Mouse (Mus musculus) right cerebral cortex, postnatal 36 days (tissue): ENCODE results near the gene Irf3.
"Not testable (repeated sequence)": the region's sequence is repeated elsewhere in the genome, so short reads cannot be mapped to it uniquely, and the experiment has no call there.

Source experiments
- DNase-seq, 2 experiments: peaks; one replicate each; pipeline ENCODE4 v3.0.0; 2022; ENCODE audit warnings: low spot score in 2 of 2, mixed read lengths in 1 of 2

Gene Irf3

DNA sequence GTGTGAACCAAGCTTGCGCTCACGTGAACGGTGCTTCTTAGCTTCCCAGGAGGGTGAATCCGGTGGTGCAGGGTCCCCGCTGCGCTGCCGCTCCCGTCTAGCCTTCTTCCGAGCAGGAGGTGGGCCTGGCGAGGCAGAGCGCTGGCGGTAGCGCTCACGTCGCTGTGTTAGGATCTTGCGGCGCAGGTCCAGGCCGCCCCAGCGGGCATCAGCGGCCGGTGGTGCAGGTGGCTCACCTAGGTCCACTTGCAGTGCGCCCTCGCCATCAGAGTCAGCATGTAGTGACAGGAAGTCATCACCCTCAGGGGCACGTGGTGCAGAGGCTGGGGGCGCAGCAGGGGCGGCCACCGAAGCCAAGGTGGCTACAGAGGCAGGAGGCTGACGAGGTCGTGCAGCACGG, 10.4 kb downstream of the Irf3 start:
- DNase-seq, result no peak

DNA sequence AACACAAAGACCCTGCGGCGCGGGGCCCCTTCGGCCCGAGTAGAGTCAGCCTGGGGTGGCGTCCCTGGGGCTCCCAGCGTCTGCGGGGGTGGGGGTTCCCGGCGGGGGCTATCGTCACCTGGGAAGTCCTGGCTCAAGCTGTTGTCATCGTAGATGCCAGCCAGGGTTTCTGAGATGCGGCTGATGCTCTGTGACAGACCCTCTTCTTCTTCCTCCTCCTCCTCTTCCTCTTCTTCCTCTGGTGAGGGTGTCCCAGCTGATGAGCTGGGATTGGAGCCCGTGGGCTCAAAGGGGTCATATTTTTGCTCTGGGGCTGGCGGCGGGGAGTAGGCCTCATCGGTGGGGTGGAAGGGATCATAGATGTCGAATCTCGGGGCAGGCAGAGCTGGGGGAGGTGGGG, 11.0 kb downstream of the Irf3 start:
- no peak for DNase-seq

DNA sequence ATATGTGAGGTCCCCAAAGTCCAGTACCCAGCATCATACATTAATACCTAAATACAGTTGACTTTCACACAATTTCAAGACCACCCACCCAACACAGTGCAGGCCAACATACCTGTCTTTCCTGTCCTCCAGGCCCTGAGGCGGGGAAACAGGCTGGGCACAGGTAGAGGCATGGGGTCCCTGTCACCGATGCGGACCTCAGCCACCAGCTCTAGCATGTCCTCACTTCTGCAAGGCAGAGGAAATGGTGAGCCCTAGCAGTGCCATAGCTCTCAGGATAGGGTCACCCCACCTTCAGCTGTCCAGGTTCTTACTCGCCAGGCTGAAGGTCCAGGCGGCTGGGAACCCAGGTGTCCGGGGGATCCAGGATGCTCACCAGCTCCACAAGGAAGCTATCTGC, 14.6 kb downstream of the Irf3 start:
- no peak for DNase-seq

DNA sequence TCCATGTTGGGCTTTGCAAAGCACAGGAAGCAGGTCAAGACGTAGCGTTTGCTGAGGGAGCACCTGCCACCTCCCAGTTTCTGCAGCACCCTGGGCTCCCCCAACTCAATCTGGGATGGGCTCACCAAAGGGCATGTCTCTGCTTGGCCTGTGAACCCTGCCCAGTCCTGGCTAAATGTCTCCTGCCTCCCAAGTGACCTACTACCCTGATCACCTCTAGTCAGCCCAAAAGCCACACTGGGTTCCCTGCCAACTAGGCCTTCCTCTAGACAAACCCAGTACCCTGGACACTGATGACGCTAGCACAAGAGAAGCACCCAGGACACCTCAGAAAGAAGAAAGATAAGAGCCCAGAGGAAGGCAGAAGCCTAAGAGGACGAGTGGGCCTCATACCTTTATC, 15.4 kb downstream of the Irf3 start:
- DNase-seq, result no peak

DNA sequence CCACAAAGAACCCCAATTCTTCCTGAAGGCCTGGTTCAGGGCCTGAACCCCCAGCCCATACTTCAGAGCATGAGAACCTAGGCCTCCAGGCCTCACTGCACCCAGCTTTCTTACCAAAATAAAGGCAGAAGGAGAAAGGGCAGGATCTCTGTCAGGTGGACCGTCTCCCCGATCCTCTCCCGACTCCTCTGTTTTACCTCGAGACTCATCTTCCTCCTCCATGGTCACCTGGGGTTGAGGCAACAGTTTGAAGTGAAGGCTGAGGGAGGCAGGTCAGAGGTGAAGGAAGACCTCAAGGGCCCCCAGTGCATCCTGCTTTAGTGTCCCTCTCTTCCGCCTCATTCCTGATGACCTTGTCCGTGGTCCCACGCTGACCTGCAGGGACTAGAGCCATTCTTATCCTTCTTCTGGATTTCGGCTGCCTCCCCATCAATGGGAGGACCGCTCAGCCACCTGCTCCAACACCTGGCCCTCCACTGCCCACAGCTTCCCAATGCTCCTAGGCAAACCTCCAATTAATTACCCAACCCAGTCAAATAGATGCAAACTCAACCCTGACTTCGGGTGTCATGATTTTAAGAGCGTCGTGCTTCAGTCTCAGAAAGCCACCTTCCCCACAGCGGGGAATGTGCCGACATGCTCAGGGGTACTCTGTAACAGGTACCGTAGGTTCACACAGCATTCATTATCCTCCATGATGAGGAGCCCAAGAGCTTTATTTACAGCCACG, 16.1 kb downstream of the Irf3 start:
- no peak for DNase-seq

DNA sequence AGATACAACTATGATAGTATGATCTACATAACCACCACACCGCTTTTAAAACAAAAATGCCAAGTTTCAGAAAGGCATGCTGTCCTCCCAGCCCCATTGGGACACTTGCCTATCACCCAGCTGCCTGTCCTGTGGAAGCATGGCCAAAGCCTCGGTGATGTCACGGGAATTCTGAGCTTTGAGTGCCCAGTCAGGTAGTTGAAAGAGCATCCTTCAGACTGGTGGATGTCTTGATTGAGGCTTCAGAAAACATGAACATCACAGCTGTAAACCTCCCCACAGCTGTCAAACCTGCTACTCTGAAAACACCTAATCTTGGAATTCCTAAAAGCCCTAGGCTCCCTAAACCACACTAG, 16.6 kb downstream of the Irf3 start:
- DNase-seq, result no peak

DNA sequence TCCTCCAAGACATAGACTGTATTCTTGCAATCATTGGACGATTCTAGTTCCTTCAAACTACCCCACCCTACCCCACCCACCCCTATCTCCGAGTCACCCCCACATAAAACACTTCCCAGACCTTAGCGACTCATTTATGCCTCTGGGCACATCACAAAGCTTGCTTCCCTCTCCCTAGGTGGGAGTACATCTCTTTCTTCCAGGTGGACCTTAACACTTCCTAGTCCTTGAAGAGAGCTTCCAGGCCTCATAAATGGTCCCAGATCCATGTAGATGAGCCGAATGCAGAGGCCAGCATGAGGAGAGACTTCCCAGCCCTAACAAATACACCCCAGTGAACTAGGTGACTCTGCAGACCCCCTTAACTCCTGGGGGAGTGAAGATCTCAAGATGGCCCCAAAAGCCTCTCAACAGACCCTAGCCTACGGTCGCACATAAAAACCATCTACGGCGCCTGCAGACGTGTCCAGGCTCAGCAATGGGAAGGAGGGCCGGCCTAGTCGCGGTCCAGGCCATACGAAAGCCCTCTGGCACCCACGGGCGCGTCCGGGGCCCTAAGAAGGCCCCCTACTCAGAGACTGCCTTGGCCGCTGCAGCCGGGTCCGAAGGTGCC, 18.0 kb downstream of the Irf3 start:
- DNase-seq, result no peak

DNA sequence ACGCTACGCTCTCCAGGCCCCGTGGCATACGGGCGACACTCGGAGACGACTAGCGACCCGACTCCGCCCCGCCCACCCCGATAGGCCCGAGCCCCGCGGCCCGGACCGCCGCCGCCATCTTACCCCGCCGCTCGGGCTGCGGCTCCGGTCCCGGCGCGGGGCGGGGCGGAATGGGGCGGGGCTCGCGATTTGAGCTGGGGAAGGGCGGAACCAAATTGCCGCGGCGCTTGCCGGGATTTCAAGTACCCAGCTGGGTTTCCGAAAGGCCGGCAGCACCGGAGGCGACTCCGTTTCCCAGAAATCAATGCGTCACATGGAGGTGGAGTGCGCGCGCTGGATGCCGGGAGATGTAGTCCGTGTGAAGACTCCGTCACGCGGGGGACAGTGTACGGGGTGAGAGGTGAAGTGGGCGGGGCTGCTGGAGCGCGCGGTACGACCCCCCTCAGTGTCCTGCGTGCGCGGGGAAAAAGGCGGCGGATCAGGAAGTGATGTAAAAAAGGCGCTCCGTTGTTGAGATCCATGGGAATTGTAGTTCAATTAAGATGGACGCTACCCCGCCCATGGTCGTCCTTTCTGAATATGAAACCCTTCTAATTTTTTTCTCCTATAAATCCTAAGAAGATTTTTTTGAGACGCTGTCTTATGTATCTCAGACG, 18.6 kb downstream of the Irf3 start, which contains the start of gene Scaf1:
Gene Scaf1 (minus strand): TSS at position 407 of the 656 bp plus-strand sequence.
- DNase-seq, result peak; percentile 100

DNA sequence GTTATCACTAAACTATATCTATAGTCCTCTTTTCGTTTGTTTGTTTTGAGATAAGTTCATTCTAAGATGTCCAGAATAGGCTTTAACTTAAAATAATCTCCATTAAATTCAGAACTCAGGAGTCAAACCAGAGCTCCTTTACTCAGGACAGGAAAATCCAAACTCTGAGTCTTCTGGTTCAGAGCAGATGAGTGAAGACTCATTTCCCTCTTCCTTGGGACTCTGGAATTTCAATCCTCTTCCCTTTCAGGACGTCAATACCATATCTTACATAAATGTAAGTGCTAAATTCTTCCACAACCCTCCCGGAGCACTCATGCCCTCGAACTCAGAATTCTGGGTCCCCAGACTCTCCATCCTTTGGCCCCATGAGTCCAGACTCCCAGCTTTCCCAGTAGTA, 19.3 kb downstream of the Irf3 start:
- DNase-seq, result no peak

DNA sequence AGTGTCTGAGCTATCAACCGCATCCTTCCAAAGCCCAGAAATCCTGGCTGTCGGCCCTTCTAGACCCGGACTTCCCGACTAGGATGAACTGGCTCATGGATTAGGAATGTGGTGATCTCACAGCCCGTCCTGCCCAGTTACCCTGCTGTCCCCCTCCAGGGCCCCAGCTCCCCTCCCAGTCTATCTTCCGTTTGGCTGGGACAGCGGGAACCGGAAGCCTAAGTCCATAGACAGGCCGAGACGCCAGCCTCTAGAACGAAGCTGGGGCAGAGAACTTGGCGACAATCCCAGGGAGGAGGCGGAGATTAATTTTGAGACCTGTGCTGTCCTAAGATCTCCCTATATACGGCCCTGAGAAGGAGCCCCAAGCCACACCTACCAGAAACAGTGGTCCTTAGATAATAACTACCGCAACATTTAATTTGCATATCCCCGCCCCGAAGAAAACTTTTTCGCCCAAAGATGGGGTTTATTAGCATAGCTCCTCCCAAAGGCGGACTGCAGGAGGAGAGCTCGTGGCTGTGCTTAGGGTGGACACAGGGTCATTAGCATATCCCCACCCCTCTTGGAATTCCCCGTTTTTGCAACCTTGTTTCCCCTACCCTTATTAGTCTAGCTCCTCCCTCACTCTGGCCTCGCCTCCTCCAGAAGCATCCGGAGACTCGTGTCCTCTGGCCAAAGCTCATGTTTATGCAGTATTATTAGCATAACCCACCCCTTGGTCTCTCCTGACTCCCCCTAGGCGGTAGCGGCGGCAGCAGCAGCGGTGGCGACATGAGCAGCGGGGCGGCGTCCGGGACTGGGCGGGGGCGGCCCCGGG, 20.0 kb downstream of the Irf3 start, which contains the start of gene Rras:
Gene Rras (plus strand): TSS at position 720 of the 820 bp plus-strand sequence.
- DNase-seq, result peak; percentile 78 to 92

DNA sequence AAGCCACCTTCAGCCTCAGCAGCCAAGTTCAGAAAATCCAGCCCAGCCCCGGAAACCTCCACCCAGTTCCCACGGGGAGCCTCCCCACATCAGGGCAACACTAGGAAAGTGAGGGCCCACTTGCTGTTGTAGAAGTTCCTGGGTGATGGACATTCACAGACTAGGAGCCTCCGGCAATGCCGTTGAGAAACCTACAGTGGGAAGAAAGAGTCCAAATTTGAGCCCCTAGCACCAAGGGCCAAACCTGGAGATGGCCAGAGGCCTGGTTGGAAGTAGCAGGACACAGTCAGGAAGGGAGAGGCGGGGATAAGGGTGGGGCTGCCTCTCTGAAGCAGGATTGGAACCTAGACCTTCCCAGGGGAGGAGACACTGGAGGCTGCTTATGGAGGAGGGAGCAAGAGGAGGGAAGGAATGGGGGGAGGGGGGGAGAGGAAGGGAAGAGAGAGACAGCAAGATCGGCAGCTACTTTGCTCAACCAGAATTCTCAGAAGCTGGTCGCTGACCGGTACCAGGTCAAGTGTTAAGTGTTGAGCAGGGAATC, 21.7 kb downstream of the Irf3 start:
- no peak for DNase-seq

DNA sequence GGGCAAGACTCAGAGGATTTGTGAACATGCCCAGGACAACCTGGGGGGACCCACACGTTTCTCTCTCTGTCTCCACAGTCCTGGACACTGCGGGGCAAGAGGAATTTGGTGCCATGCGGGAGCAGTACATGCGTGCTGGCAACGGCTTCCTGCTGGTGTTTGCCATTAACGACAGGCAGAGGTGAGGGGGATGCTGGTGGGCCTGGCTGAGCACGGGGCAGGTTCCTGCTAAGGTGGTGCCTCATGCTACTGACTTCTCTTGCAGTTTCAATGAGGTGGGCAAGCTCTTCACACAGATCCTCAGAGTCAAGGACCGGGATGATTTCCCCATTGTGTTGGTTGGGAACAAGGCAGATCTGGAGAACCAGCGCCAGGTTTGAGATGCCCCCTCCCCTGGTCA, 22.8 kb downstream of the Irf3 start:
- DNase-seq, result no peak

DNA sequence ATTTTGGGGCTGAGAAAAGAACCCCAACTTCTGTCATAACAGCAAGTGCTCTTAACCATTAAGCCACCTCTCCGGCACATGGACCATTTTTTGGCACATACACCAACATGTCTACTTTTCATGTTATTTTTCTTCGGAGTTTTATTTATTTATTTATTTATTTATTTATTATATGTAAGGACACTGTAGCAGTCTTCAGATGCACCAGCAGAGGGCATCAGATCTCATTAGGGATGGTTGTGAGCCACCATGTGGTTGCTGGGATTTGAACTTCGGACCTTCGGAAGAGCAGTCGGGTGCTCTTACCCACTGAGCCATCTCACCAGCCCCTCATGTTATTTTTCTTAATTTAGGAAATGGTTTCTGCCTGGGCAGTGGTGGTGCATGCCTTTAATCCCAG, 26.3 kb downstream of the Irf3 start:
- DNase-seq, result not testable (repeated sequence)

DNA sequence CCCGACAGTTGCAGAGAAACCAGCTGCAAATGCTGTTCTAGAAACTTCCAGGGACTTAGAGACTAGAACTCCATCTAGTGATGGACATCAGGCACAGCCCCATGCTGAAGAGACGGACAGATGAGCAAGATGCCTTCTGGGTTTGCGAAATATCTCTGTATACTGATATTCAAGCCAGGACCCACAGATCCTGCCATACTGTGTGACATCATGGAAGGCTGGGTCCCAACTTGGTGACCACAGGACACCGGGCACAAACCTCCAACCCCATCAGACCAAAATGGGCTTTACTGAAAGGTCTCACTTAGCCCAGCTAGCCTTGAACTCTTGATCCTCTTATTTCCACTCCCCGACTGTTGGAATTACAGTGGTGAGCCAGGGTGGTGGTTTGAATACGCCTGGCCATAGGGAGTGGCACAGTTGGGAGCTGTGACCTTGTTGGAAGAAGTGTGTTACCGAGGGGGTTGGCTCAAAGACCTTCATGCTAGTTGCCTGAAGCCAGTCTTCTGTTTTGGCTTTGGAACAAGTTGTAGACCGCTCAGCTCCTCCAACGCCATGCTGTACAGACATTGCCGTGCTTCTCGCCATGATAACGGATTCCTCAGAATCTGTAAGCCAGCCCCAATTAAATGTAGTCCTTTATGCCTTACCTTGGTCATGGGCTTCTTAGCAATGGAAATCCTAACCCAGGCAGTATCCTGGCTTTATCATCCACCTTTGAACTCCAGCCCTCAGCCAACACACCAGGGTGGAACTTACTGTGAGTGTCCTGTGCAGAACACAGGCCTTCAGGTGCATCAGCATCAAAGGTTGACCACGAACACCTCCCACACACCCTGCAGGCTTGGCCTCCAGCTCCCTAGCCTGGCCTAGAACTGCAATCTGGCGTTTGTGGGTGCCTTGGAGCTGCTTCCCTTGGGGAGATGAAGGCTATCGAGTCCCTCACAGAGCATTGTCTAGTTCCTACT, 27.1 kb downstream of the Irf3 start:
- DNase-seq, result no peak

DNA sequence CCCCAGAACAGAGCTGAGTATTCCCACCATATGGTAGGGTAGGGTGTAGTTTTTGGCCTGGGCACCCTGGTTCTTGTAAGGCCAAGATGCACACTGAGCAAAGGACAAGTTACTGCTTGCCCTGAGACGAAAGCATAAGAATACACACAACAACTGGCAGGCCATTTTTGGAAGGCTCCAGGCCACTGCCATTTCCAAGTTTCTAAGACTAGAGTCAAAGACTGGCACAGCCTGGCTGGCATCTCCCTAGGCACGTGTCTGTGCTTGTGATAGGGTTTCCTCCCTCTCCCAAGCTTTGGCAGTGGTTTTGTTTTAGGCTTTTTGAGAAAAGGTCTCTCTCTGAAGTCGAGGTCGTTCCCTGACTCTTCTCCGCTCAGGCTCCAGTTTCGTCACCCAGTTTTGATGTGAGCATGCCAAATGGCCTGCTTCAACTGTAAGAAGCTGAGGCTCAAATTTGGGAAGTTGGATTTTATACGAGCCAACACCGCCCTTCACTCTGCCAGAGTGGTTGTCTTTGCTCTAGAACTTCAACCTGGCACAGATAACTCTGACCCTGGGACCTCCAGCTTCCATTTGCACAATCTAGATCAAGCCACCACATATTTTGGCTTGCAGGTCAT, 28.3 kb downstream of the Irf3 start:
- no peak for DNase-seq

DNA sequence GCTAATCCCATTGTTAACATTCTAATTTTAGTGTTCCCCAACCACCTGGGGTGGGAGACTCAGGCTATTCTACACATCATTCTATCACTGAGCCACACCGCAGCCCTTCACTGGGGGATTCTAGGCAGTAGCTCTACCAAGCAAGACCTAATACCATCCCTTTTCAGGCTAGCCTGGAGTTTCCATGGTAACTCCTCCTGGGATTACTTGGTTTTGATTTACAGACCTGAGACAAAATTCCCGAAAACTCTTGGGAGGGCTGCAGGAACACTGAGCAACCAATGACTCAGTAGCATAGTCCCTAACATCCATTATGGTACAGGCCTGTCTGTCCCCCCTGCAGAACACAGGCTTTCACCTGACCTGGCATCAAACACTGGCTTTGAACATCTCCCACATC, 28.8 kb downstream of the Irf3 start:
- no peak for DNase-seq

DNA sequence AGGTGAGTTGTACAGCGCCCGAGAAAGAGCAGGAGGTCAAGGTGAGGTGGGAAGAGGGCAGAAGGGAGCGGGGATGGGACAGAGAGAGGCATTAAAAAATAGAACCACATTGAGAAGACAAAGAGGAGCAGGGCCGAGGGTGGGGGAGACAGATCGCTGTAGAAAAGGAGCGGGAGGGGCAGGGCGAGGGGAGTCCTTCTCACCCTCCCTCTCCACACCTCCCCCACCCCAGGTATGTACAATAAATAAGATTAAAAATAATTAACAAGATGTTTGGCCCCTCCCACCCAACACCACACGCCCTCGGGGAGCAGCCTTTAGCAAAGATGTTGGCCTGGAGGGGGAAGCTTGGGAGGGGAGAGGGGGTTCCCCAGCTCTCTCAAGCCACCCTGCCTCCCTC, 30.3 kb downstream of the Irf3 start:
- DNase-seq, result no peak

DNA sequence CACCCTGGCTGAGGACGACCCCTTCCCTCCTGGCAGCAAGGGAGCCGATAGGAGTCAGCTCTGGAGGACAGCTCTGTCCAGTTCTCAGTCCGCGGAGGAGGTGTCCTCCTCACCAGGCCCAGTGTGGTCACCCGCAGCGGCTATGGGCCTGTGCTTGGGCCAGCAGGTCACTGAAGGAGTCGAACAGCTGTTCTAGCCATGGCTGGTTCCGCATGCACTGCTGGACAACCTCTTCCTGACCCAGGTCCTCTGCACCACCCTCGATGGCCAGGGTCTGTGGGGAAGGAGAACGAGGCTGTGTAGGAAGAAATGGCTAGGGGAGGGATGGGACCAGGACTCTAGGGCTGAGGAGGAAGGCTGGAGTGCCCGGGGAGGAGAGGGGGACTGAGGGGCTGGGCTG, 30.9 kb downstream of the Irf3 start:
- no peak for DNase-seq

DNA sequence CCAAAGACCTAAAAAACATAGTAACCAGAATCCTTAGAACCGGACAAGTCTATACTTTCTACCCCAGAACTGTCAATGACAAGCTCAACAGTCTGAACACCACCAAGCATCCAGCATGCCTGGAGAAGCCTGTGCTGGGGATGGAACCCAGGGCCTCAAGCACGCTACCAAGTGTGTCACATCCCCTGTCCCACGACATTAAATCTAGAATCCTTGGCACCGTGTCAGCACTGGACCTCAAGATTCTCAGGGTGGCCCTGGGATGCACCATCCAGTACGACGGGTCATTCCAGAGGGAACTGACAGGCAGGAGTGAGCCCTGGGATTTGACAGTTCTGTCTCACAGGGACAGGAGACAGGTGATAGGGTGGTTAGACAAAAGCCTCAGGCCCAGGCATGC, 32.5 kb downstream of the Irf3 start:
- no peak for DNase-seq

DNA sequence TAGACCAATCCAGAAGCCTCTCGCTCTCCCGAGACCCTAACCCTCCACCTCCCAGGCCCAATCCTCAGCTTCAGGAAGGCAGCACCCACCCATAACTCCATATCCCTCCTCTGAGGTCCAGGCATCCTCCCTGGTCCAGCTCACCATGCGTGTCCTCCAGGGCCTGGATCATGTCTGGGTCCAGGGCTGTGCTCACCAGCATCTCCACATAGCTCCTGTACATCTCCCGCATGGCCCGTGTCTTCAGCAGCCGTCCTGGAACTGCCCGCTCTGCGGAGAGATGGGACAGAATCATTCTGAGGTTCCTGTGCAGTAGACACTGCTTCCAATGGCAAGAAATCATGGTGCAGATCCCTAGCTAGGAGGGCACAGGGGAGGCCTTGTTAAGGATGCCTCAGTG, 33.4 kb downstream of the Irf3 start:
- DNase-seq, result no peak
